Mouse (Mus musculus) ES-Bruce4 (cell line): ENCODE measurements around the gene Elobl. TPM values are rescaled to one million over a fixed set of nuclear protein-coding genes. Genes with fewer than 3 reads are reported as not detected.

Source experiments
- H3K27ac ChIP-seq: 2 replicates; pipeline ENCODE4 v1.5.1; 2012; ENCODE audit warnings: low read length, inconsistent platforms; ENCODE audit not compliant: insufficient read depth
- H3K27me3 ChIP-seq: 2 replicates; pipeline ENCODE4 v1.6.1; 2012; ENCODE audit warnings: mild to moderate bottlenecking, low read length, inconsistent platforms; ENCODE audit not compliant: control insufficient read depth, poor library complexity, insufficient read depth, severe bottlenecking
- H3K36me3 ChIP-seq: 2 replicates; pipeline ENCODE4 v1.6.1; 2012; ENCODE audit warnings: inconsistent platforms, mild to moderate bottlenecking, low read length, moderate library complexity; ENCODE audit not compliant: control insufficient read depth, poor library complexity, insufficient read depth, severe bottlenecking
- H3K4me1 ChIP-seq: one replicate; pipeline ENCODE4 v1.8.1; 2011; ENCODE audit warnings: low read length; ENCODE audit not compliant: control insufficient read depth, insufficient read depth
- H3K4me3 ChIP-seq: 2 replicates; pipeline ENCODE4 v1.5.1; 2011; ENCODE audit warnings: low read depth, mild to moderate bottlenecking, low read length
- H3K9ac ChIP-seq: 2 replicates; pipeline ENCODE4 v1.6.1; 2012; ENCODE audit warnings: low read depth, mild to moderate bottlenecking, inconsistent platforms; ENCODE audit not compliant: poor library complexity, severe bottlenecking
- H3K9me3 ChIP-seq: replicated peaks from 2 replicates; pipeline ENCODE4 v1.6.1; 2012; ENCODE audit warnings: mild to moderate bottlenecking, low read length, inconsistent platforms; ENCODE audit not compliant: control insufficient read depth, poor library complexity, insufficient read depth, severe bottlenecking
- CTCF ChIP-seq: IDR thresholded peaks from one replicate; pipeline ENCODE4 v1.8.1; 2011; ENCODE audit warnings: low read depth, low read length
- EP300 ChIP-seq: IDR thresholded peaks from 2 replicates; pipeline ENCODE4 v1.6.1; 2011; ENCODE audit warnings: low read depth, low read length; ENCODE audit not compliant: insufficient read depth
- POLR2A ChIP-seq: IDR thresholded peaks from one replicate; pipeline ENCODE4 v1.8.1; 2011; ENCODE audit warnings: low read length; ENCODE audit not compliant: insufficient read depth
- polyA plus RNA-seq: library from polyadenylated mRNA; stranded (reverse); fragments of >200 nt; gene quantifications from 2 replicates; pipeline ENCODE4 v1.2.4, GENCODE M21; 2011; ENCODE audit warnings: low read depth; ENCODE audit not compliant: missing spikeins, insufficient read depth, insufficient read length

Elobl gene
- polyA plus RNA-seq, result 12.6 and 13.8 TPM in 2 replicates

- Histone ChIP-seq H3K4me3 (no peak within 1 kb of the TSS), H3K36me3 (no peaks in the 10 kb centered on the region; the same call in 1 of the 2 replicates), H3K27ac (peak within 1 kb of the TSS; percentile 64), H3K9ac (peak within 1 kb of the TSS; percentile 18; the same call in 1 of the 2 replicates), H3K9me3 (no peaks in the 10 kb centered on the region), H3K4me1 (no peaks in the 10 kb centered on the region), H3K27me3 (no peaks in the 10 kb centered on the region)
- TF ChIP-seq EP300 (no peak), CTCF (no peak), POLR2A (no peak)
Measured at GRCm38 (mm10) chr11:88966881-88967361, at the start of gene Elobl. TSS of gene Elobl (minus strand) at chr11:88966931.

GRCm38 (mm10) chr11:89012241-89012640 lies 45.5 kb upstream of the Elobl start:
- no peak for TF ChIP-seq EP300
- no peak for TF ChIP-seq CTCF
- no peak for TF ChIP-seq POLR2A
- Histone ChIP-seq H3K27ac (no peak overlapping the region), H3K4me3 (no peak overlapping the region), H3K9me3 (peaks cover 11% of the 10 kb centered on the region), H3K27me3 (no peaks in the 10 kb centered on the region), H3K4me1 (no peaks in the 10 kb centered on the region), H3K9ac (no peak overlapping the region), H3K36me3 (peaks cover 80% of the 10 kb centered on the region)

- no peak for TF ChIP-seq CTCF
- TF ChIP-seq POLR2A, result no peak
- TF ChIP-seq EP300, result no peak
- peaks cover 11% of the 10 kb centered on the region for H3K9me3 ChIP-seq
- no peak overlapping the region for H3K27ac ChIP-seq
- H3K4me1 ChIP-seq, result peaks cover 3% of the 10 kb centered on the region
- no peak overlapping the region for H3K4me3 ChIP-seq
- no peak overlapping the region for H3K9ac ChIP-seq
- peaks cover 79% of the 10 kb centered on the region for H3K36me3 ChIP-seq
- H3K27me3 ChIP-seq, result no peaks in the 10 kb centered on the region
Measured at GRCm38 (mm10) chr11:89009496-89009895, 42.8 kb upstream of the Elobl start.

DNA sequence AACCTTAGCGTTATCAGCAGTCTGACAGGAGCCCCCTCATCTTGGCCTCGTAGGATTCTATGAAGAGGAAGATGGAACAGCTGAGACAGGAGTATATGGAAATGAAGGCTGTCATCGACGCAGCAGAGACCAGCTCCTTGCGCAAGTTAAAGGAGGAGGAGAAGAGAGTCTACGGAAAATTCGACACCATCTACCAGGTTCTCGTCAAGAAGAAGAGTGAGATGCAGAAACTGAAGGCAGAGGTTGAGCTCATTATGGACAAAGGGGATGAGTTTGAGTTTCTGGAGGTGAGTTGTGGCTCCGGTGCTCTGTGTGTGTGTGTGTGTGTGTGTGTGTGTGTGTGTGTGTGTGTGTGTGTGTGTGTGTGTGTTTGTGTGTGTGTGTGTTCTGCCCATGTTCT lies 42.3 kb upstream of the Elobl start:
- Histone ChIP-seq H3K27ac (no peak overlapping the region), H3K9ac (no peak overlapping the region), H3K27me3 (no peaks in the 10 kb centered on the region), H3K4me3 (no peak overlapping the region), H3K4me1 (peaks cover 3% of the 10 kb centered on the region), H3K9me3 (peaks cover 11% of the 10 kb centered on the region), H3K36me3 (peaks cover 76% of the 10 kb centered on the region)
- TF ChIP-seq POLR2A (no peak), CTCF (no peak), EP300 (no peak)

DNA sequence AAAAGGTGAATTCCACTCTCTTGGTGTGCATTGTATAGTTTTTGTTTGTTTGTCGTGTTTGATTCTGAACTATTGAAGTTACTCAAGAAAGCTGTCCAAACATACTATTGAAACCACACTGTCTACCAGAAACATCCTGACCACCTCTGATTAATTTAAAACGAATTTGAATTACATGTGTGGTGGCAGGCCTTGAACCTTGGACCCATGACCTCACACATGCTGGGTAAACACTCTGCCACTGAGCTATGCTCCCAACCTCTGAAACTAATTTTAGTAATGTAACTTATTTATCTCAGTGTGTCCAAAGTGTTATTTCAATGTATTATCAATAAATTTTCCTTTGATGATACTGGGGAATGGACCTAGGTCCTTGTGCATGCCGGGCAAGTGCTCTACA lies 40.9 kb upstream of the Elobl start:
- TF ChIP-seq CTCF (no peak), EP300 (no peak), POLR2A (no peak)
- Histone ChIP-seq H3K9me3 (peaks cover 11% of the 10 kb centered on the region), H3K4me3 (no peak overlapping the region), H3K9ac (no peak overlapping the region), H3K27ac (no peak overlapping the region), H3K27me3 (no peaks in the 10 kb centered on the region), H3K4me1 (peaks cover 3% of the 10 kb centered on the region), H3K36me3 (peaks cover 61% of the 10 kb centered on the region)

DNA sequence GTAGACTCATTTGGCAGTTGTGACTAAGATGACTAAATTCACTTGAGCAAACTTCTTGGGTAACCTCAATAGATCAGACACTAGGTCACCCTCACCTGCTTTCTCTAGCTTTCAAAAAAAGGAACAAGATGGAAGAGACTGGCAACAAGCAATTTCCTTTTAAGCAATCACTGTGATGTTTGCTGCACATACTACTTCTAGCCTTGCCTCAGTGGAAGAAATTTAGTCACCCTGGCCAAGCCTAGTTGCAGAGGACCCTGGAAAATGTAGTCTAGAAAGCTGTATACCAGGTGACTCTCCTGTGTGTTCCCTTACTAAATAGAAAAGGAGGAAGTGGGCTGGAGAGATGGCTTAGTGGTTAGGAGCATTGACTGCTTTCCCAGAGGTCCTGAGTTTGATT lies 39.7 kb upstream of the Elobl start:
- Histone ChIP-seq H3K36me3 (peaks cover 52% of the 10 kb centered on the region), H3K27me3 (no peaks in the 10 kb centered on the region), H3K4me1 (peaks cover 3% of the 10 kb centered on the region), H3K27ac (no peak overlapping the region), H3K4me3 (no peak overlapping the region), H3K9me3 (peaks cover 11% of the 10 kb centered on the region), H3K9ac (no peak overlapping the region)
- no peak for TF ChIP-seq POLR2A
